Mouse (Mus musculus): ENCODE measurements around the gene Gm29776.
A peak's percentile ranks its signal among the peaks of the same experiment; 100 is the strongest.

Gene Gm29776

DNA sequence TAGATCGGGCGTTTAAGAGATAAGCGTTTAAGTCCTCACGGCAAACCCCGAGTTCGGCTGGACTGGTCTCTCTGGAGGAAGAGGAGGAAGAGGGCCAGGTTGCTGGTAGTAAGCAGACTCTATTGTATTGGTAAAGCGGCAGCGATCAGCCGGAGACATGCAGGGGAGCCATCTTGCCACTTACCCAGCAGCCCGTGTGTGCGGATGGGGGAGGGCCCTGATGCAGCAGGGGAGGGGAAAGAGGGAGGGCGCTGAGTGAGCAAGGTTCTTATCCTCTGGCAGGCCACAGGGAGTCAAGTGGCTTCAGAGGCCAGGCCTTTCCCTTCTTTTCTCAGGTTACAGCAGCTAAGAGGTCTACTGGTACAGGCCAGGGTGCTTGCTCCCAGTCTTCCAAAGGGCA lies 45.1 kb downstream of the Gm29776 start:
- peaks cover 58% of the 10 kb centered on the region for H3K4me1 ChIP-seq (replicated peaks; ENCODE audit: low read depth, low read length)
- no peaks in the 10 kb centered on the region for H3K9me3 ChIP-seq (ENCODE audit: low read length)
- no peaks in the 10 kb centered on the region for H3K27me3 ChIP-seq (ENCODE audit: insufficient read depth, low read length)
- TF ChIP-seq CTCF (conservative IDR thresholded peaks at IDR 0.05; ENCODE audit: low read length) (no peak), NANOG (IDR thresholded peaks at IDR 0.05; ENCODE audit: borderline replicate concordance, low read length) (no peak), POU5F1 (IDR thresholded peaks at IDR 0.05; ENCODE audit: borderline replicate concordance, low read length) (no peak)
- peak overlapping the region; percentile 93 for H3K4me3 ChIP-seq (replicated peaks; ENCODE audit: low read length)
- H3K36me3 ChIP-seq (ENCODE audit: insufficient read depth, low read length), result peaks cover 75% of the 10 kb centered on the region

GRCm38 (mm10) chr14:54652787-54653186 lies 45.8 kb downstream of the Gm29776 start:
- Histone ChIP-seq H3K36me3 (ENCODE audit: insufficient read depth, low read length) (peaks cover 75% of the 10 kb centered on the region), H3K4me1 (replicated peaks; ENCODE audit: low read depth, low read length) (peaks cover 65% of the 10 kb centered on the region), H3K9me3 (ENCODE audit: low read length) (no peaks in the 10 kb centered on the region), H3K4me3 (replicated peaks; ENCODE audit: low read length) (peak overlapping the region; percentile 93), H3K27me3 (ENCODE audit: insufficient read depth, low read length) (no peaks in the 10 kb centered on the region)
- TF ChIP-seq NANOG (IDR thresholded peaks at IDR 0.05; ENCODE audit: borderline replicate concordance, low read length) (no peak), CTCF (conservative IDR thresholded peaks at IDR 0.05; ENCODE audit: low read length) (no peak), POU5F1 (IDR thresholded peaks at IDR 0.05; ENCODE audit: borderline replicate concordance, low read length) (no peak)

DNA sequence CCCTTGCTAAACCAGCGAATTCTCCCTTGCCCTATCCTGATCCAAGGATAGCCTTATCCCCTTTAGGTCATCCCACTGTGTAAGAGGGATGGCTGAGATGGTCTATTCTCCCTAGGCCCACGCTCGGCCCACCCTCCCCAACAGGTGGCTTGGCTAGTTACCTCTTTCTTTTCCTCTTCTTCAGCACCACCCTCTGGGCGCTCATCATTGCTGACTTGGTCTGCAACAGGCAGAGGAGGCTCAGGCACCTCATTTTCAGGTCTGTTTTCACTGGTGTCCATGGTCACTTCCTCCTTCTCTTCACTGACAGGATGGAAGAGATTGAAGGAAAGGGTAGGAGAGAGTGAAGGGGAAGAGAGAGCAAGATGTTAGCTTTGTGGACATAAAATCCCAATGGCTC lies 47.1 kb downstream of the Gm29776 start:
- Histone ChIP-seq H3K27me3 (ENCODE audit: insufficient read depth, low read length) (no peaks in the 10 kb centered on the region), H3K36me3 (ENCODE audit: insufficient read depth, low read length) (peaks cover 77% of the 10 kb centered on the region), H3K4me3 (replicated peaks; ENCODE audit: low read length) (peak overlapping the region; percentile 93), H3K4me1 (replicated peaks; ENCODE audit: low read depth, low read length) (peaks cover 72% of the 10 kb centered on the region), H3K9me3 (ENCODE audit: low read length) (no peaks in the 10 kb centered on the region)
- TF ChIP-seq CTCF (conservative IDR thresholded peaks at IDR 0.05; ENCODE audit: low read length), result no peak
- no peak for TF ChIP-seq POU5F1 (IDR thresholded peaks at IDR 0.05; ENCODE audit: borderline replicate concordance, low read length)
- no peak for TF ChIP-seq NANOG (IDR thresholded peaks at IDR 0.05; ENCODE audit: borderline replicate concordance, low read length)

DNA sequence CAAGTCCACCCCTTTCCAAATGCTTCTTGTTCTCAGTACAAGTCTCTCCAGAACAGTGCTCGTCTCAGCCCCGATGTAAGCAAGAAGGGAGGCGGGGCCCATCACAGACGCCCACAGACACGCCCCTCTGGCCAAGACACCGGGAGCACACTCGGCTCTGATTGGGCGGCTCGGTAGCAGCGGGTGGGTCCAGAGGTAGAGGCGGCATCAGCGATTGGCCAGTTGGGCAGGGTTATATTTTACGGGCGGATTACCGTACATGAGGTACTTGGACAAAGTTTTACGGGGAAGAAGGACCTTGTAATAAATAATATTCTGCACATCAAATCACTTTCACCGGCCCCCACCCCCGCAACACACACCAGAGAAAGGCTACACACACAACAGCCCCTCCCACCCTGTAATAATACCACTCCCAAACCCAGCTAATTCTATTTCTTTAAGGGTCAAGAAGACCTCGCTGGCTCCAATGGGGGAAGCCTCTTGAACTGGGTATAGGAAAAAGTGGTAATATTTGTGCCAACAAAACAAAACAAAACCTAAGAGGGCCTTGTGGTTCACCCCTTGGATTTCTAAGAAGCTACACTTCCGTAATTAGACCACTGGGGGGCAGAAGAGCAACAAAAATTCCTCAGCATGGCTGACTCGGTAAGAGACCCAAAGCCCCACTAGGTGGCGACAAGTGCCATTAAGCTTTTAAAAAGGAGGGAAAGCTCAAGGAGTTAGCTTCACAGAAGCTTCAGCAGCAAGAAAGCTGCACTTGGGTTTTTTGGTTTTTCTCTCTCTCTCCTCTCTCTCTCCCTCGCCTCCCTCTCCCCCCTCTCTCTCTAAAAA lies 47.8 kb downstream of the Gm29776 start:
- Histone ChIP-seq H3K4me3 (replicated peaks; ENCODE audit: low read length) (0 out of 2 replicates have a peak overlapping the region, but pooled peaks have one; percentile 17), H3K4me1 (replicated peaks; ENCODE audit: low read depth, low read length) (peaks cover 78% of the 10 kb centered on the region), H3K9me3 (ENCODE audit: low read length) (no peaks in the 10 kb centered on the region), H3K36me3 (ENCODE audit: insufficient read depth, low read length) (peaks cover 77% of the 10 kb centered on the region), H3K27me3 (ENCODE audit: insufficient read depth, low read length) (no peaks in the 10 kb centered on the region)
- TF ChIP-seq CTCF (conservative IDR thresholded peaks at IDR 0.05; ENCODE audit: low read length) (peak; percentile 95), NANOG (IDR thresholded peaks at IDR 0.05; ENCODE audit: borderline replicate concordance, low read length) (no peak), POU5F1 (IDR thresholded peaks at IDR 0.05; ENCODE audit: borderline replicate concordance, low read length) (no peak)

- H3K27me3 ChIP-seq (ENCODE audit: insufficient read depth, low read length), result no peaks in the 10 kb centered on the region
- H3K9me3 ChIP-seq (ENCODE audit: low read length), result no peaks in the 10 kb centered on the region
- H3K4me1 ChIP-seq (replicated peaks; ENCODE audit: low read depth, low read length), result peaks cover 92% of the 10 kb centered on the region
- peaks cover 97% of the 10 kb centered on the region for H3K36me3 ChIP-seq (ENCODE audit: insufficient read depth, low read length)
- no peak for TF ChIP-seq NANOG (IDR thresholded peaks at IDR 0.05; ENCODE audit: borderline replicate concordance, low read length)
- no peak for TF ChIP-seq POU5F1 (IDR thresholded peaks at IDR 0.05; ENCODE audit: borderline replicate concordance, low read length)
- TF ChIP-seq CTCF (conservative IDR thresholded peaks at IDR 0.05; ENCODE audit: low read length), result no peak
- H3K4me3 ChIP-seq (replicated peaks; ENCODE audit: low read length), result no peak overlapping the region
These were observed 50.7 kb downstream of the Gm29776 start for GRCm38 (mm10) chr14:54647900-54648299.

DNA sequence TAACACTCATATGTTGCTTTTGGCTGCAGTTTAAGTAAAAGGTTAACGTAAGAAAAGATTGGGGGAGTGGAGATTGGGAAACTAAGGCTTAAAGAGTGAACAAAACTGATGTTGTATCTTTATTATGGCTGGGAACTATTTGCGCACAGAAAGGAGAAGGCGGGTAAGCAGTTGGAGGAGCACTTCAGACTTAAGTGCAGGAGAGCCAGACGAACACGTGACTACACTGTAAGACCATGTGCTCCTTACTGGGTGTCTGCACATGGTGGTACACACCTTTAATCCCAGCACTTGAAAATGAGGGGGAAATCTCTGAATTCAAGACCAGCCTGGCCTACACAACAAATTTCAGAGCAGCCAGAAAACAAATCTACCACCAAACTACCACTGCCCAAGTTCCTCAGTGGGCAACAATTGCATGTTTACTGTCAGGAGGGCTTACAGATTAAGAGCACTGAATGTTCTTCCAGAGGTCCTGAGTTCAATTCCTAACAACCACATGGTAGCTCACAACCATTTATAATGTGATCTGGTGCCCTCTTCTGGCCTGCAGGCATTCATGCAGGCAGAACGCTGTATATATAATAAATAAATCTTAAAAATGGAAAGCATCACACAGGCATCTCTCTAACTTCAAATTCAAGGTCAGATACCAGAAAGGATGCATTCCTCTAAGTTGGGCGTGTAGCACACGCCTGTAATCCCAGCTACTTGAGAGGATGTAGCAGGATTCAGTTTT lies 51.6 kb downstream of the Gm29776 start:
- Histone ChIP-seq H3K9me3 (ENCODE audit: low read length) (no peaks in the 10 kb centered on the region), H3K4me3 (replicated peaks; ENCODE audit: low read length) (no peak overlapping the region), H3K4me1 (replicated peaks; ENCODE audit: low read depth, low read length) (peaks cover 92% of the 10 kb centered on the region), H3K36me3 (ENCODE audit: insufficient read depth, low read length) (peaks cover 98% of the 10 kb centered on the region), H3K27me3 (ENCODE audit: insufficient read depth, low read length) (no peaks in the 10 kb centered on the region)
- TF ChIP-seq NANOG (IDR thresholded peaks at IDR 0.05; ENCODE audit: borderline replicate concordance, low read length), result no peak
- TF ChIP-seq CTCF (conservative IDR thresholded peaks at IDR 0.05; ENCODE audit: low read length), result peak; percentile 29; the same call in 1 of the 2 replicates
- TF ChIP-seq POU5F1 (IDR thresholded peaks at IDR 0.05; ENCODE audit: borderline replicate concordance, low read length), result no peak

DNA sequence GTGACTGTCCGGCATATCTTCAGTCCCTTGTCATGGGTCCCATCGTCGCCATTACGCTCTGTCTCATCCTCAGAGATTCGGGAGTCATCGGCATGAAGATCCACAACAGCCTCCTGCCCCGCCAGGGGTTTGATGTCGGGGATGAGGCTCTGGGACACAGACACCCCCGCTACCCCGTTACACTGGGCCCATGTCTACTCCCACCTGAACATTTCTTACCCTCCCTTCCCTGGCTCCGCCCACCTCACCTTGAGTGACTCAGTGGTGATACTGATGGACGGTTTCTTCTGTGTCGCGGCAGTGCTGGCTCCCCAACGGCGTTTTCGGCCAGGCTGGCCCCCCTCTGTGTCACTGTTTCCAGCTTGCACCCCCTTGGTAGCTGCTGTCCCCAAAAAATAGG lies 52.2 kb downstream of the Gm29776 start:
- TF ChIP-seq CTCF (conservative IDR thresholded peaks at IDR 0.05; ENCODE audit: low read length) (no peak), POU5F1 (IDR thresholded peaks at IDR 0.05; ENCODE audit: borderline replicate concordance, low read length) (no peak), NANOG (IDR thresholded peaks at IDR 0.05; ENCODE audit: borderline replicate concordance, low read length) (no peak)
- H3K36me3 ChIP-seq (ENCODE audit: insufficient read depth, low read length), result peaks cover 94% of the 10 kb centered on the region
- H3K9me3 ChIP-seq (ENCODE audit: low read length), result no peaks in the 10 kb centered on the region
- H3K27me3 ChIP-seq (ENCODE audit: insufficient read depth, low read length), result no peaks in the 10 kb centered on the region
- no peak overlapping the region for H3K4me3 ChIP-seq (replicated peaks; ENCODE audit: low read length)
- H3K4me1 ChIP-seq (replicated peaks; ENCODE audit: low read depth, low read length), result peaks cover 89% of the 10 kb centered on the region

GRCm38 (mm10) chr14:54644294-54644693 lies 54.3 kb downstream of the Gm29776 start:
- peaks cover 79% of the 10 kb centered on the region for H3K4me1 ChIP-seq (replicated peaks; ENCODE audit: low read depth, low read length)
- peaks cover 74% of the 10 kb centered on the region for H3K36me3 ChIP-seq (ENCODE audit: insufficient read depth, low read length)
- peak overlapping the region; percentile 41; the same call in 1 of the 2 replicates for H3K4me3 ChIP-seq (replicated peaks; ENCODE audit: low read length)
- H3K27me3 ChIP-seq (ENCODE audit: insufficient read depth, low read length), result peaks cover 17% of the 10 kb centered on the region
- H3K9me3 ChIP-seq (ENCODE audit: low read length), result no peaks in the 10 kb centered on the region
- TF ChIP-seq CTCF (conservative IDR thresholded peaks at IDR 0.05; ENCODE audit: low read length), result no peak
- TF ChIP-seq NANOG (IDR thresholded peaks at IDR 0.05; ENCODE audit: borderline replicate concordance, low read length), result no peak
- TF ChIP-seq POU5F1 (IDR thresholded peaks at IDR 0.05; ENCODE audit: borderline replicate concordance, low read length), result no peak
